Mouse (Mus musculus): ENCODE measurements around the gene Enpp6. TPM values are rescaled to one million over a fixed set of nuclear protein-coding genes. Genes with fewer than 3 reads are reported as not detected.

The Enpp6 gene
- polyA plus RNA-seq (2017; shearing (Covaris generic)) = 1 to 10 TPM in 1 of 3 experiments, under 1 TPM in 2; 0.86 to 1.2 (median 0.99) TPM

DNA sequence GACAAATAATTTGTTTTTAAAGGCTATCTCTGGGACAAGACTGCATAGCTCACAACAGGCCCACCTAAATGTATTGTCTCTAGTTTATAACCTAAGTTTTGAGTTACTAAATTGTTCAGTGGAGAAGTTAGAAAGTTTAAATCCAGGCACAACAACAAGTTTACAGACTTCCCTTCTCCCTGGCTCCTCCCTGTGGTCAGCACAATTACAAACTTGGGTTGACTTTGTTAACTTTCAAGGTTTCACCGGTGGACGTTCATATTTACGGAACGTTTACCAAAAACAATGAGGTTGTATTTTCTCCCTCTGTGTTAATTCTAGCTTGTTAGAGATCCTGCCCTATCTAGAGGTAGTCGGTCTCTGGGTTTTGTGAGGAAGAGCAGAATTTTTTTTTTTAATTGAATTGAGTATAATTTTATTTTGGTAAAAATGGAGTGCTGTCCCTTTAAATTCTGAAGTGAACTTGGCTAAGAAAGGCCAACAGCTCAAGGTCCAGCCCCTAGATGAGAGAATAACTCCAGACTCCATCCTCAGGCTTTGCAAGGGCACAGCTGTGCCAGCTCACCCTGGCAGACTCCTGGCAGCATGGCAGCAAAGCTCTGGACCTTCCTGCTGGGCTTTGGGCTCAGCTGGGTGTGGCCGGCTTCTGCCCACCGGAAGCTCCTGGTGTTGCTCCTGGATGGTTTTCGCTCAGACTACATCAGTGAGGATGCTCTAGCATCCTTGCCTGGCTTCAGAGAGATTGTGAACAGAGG lies at the start of gene Enpp6:
Enpp6 (plus strand) TSS at position 502 of the 755 bp plus-strand sequence.
- no peak for ATAC-seq

DNA sequence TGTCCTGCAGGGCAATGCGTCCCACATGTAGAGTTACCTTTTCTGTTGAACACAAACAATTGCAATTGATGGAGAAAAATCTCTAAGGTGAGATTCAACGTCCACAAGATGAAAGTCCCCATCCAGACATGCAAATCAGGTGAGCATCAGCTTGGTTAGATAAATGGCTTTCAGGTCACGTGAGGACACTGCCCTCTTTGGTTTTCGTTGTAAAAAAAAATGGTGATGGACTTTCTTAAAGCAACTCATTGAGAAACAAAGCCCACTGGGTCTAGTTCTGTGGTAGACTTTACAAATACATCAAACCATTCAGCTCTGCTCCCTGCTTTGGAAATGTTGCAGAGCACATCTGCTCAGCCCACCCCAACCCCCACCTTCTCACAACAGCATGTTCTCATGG lies 48.5 kb upstream of the Enpp6 start:
- ATAC-seq = no peak

DNA sequence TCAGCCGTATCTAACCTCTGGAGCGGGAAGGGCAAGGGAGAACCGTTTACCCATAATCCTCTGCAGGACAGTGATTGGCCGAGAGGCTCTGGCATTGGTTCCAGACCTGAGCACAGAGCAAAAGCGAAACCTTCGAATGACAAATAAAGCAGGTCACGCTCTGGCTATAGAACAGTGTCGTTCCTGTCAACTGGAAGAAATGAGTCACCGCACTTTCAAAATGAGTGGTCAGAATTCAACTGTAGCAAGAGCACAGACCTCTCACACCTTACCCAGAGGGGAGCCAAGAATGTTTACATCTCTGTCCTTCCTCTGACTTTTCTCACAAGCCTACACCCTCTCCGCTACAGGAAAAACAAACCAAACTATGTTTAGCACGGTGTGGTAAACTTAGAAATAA lies 45.4 kb upstream of the Enpp6 start:
- peak; percentile 85 for ATAC-seq

DNA sequence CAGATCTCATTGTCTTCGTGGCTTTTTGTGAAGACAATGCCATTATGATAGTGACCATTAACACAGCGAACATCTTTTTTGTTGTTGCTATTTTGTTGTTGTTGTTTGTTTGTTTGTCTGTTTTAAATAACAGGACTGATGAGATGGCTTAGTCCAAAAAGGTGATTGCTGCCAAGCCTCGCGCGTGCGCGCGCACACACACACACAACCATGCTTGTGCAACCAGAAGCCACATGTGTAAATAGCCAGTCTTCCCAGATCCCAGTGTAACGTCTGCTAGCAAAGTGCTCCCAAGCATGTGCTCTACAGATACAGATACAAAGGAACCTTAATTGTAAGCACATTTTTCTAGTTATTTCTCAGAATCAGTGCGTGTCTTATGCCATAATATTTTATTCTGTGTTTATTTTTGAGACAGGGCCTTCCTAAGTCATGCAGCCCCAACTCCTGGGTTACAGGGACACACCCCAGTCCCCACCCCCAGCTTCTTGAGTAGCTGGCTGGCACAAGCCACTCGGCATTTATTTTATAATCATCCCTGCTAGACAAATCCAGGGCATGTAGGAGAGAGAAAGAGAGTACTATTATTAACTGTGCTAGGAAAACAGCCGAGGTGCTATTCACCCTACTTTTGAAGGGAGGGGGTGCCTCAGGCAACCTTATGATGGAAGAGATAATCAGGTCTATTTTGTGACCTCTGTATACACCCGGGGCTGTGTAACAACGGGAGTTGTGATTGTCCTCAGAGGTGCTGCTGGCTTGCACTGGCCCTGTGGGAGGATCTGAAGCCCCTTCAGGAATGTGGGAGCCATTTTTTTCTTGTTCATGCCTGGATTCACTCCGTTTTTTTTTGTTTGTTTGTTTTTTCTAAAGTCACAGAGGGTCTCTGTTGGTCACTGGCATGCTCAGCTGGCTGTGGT lies 44.7 kb upstream of the Enpp6 start:
- peak; percentile 0 for ATAC-seq

DNA sequence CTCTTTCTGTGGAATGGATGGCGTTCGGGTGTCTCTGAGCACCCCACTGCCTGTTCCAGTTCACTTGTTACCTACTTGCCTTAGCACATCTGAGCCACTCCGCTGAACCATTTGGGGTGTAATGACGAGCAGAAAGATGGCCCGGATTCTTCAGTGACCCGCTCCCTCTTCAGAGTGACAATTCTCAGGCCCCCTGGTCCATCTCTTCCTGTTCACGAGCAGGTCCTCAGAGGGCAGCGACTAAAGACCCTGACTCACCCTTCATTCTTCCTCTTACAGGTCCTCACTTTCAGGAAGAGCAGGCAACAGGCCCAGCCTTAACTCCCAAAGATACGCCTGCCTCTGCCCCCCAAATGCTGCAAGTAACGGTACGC lies 44.0 kb upstream of the Enpp6 start:
- no peak for ATAC-seq

DNA sequence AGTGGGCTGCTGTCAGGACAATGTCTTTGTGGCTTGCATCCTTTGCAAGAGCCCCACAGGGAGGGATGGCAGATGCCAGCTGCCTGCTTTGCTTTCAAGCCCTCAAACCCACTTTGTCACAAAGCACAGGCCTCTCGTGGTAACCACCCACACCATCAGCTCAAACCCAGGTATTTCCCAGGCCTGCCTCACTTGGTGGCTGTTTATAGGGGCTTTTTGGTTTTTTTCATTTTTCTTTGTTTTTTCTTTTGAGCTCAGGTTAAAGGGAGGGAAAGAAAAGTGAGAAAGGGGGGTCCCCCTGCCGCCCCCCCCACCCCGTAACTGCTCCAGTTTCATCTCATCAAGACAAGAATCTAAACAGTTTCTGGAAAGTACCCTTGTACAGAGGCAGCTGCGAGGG lies 43.4 kb upstream of the Enpp6 start:
- ATAC-seq = peak; percentile 34

DNA sequence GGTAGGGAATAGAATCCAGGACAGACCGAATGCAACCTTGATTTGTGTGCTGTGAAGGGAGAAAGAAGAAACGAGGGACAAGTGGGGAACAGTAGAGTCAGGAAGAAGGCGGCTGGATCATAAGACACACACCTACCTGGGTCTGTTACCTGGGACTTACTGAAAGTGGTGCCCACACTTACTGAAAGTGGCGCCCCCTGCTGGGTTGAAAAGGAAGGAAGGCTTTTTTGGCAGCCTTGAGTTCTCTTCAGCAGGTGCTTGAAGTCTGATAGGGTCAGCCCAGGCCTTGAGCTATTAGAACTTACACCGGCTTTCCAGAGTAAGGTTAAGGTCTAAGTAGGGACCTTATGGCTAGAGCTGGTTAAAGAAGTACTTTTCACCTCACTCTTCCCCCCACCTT lies 40.5 kb upstream of the Enpp6 start:
- ATAC-seq = no peak

DNA sequence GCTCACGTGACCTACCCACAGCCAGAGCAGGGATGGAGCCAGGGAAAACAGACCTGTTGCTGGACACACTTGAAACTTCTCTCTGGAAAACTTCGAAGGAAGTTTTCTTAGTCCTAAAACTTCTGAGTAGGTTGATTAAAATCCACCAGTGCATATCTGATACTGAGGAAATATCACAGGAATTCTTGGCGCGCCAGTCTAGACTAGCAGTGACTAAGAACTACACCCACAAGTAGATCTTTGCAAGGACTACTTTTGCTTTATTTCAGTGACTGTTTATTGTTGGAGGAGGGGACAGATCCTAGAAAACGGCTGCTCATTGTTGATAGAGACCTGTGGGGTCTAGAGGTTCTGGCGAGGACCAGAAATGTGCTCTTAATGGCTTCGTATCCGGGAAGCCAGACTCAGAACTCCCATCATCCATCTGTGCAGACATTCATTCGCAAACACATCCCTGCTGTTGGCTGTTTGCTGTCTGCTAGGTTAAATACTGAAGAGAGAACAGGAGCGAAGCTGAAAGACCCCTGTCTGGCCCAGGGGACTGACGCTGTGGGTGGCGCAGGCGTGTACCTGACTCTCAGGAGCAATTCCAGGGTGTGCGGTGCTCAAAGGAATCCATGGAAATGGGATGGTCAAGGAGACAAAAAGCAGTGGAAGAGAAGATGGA lies 38.5 kb upstream of the Enpp6 start:
- no peak for ATAC-seq

DNA sequence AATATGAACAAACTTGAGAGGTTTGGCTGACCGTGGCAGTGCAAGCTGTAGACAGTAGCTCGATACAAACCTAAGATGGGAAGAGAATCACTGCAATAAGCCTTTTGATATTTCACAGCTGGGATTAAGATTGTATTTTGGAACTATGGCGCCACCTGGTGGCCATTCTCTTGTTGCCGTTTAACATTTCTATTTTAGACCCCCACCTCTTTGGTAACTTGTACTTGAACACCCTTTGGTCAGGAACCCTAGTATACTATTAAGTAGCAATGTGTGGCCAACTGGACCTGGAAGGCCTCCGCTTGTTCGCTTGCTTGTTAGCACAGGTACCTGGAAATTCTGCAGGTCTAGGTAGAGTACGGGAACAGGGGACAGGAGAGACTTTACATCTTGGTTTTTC lies 33.2 kb upstream of the Enpp6 start:
- ATAC-seq = peak; percentile 80

DNA sequence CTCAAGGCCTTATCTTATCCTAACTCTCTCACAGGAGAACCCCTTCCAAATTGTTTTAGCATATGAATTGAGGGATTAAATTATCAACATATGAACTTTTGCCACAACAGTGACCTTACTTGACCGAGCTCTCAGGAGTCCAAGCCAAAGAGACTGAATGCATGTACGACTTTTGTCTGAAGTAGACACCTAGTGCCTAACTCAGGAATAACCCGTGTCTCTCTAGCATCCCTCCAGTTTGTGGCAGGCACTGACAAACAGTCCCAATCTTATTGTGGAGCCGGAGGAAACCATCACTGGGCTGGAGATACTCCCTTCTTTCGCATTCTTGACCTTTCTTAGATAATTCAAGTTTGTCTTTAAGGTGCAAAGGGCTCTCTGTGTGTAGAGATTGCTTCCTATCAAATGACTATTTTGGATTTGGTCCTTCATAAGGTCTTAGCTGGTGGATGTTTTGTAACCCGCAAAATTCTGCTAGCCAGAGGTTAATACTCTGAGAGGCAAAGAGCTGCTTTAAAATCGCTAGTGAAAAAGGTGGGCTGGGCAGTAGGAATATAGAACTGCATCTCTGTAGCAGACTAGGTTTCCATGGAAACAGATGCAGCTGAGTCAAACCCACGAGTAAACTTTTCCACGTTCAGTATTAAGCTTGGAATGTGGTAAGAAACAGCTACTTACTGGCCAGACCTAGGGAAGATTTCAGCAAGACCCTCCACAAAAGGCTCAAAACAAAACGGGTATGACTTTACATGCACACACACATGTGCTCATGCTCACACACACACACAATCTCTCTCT lies 23.9 kb upstream of the Enpp6 start:
- no peak for ATAC-seq

DNA sequence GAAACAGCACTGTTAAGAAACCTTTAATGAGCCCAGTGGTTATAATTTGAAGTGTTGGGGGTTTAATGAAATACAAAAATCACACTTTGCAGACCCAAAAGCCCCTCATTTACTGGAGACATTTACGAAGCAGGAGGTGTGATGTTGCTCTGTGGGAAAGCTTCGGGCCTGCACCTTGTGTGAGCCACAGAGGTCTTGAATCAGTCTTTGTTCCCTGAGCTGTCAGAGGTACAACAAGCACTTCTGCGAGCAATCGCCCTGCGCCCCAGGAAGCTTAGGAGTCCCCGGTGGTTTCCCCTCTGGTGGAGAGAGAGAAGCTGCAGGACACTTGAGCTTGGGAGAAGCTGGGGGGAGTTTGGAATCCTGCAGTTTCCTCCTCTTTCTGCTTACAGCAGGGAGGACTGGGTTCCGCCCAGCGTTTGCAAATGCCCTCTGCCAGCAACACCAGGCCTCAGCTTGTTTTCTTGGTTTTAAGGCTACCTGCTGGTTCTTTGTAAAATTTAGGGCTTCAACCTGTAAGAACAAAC lies 23.0 kb upstream of the Enpp6 start:
- ATAC-seq = no peak

DNA sequence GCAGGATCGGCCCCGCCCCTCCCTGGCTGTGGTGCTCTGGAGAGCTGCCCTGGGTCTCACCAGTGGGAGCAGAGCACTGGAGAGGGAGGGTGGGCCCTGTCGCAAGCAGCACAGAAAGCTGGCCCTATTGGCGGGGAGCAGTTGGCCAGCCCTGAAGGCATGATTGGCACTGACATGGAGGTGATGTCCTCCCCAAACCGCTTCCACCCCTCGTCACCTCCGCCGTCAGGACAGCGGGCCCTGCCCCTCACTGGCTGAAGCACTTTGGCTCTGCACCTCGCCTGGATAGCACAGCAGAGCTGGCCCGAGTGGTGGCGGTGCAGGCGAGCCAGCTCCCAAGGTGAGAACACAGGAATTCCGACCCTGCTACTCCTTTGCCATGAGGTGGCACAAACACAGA lies 20.9 kb upstream of the Enpp6 start:
- ATAC-seq = no peak

DNA sequence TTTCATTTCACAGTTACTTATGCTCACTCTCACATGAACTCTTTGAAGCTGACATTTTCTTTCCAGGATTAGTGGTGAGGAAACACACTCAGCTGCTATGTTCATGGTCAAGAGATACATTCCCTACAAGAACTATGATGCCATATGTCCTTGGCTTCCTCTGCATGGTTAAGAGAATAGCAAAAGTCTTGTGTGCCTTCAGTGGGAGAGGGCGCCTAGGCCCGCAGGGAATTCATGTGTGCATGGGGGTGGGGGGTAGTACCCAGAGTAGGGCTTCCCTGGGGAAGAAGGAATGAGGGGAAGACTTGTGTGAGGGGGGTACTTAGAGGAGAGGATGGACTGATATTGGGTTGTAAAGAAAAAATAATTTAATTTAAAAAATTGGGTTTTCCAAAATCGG lies 18.0 kb upstream of the Enpp6 start:
- ATAC-seq = no peak

DNA sequence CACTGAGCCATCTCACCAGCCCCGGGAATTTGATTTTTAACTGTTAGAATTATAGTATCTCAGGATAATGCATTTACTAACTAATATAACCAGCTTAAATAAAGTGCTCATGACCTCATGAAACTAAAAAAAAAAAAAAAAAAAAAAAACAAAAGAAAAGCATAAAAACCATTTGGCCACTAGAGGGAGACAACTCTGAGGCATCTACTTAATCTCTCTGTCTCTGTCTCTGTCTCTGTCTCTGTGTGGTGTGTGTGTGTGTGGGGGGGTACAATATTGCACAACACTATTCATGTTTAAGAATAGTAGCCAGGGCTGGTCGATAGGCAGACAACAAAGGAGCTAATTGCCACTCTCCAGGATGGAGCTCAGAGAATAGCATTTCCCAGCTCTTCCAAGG lies 17.3 kb upstream of the Enpp6 start:
- ATAC-seq = no peak

DNA sequence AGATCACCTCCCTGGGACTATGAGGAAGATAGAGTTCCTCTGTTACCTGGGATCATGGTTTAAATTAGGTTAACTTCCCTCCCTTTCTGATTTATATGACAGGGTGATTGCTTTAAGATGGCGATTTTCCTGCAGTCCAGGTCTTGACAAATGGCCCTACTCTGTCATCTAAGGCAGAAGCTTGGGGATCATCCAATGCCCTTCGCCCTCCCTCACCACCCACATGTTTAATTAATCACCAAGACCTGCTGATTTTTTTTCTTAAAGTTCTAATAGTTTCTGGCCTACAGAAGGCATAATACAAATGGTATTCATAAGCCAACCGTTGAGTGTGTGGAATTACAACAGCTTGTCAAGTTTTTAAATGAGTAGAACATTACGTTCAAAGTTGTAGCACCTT lies 9.3 kb upstream of the Enpp6 start:
- no peak for ATAC-seq

DNA sequence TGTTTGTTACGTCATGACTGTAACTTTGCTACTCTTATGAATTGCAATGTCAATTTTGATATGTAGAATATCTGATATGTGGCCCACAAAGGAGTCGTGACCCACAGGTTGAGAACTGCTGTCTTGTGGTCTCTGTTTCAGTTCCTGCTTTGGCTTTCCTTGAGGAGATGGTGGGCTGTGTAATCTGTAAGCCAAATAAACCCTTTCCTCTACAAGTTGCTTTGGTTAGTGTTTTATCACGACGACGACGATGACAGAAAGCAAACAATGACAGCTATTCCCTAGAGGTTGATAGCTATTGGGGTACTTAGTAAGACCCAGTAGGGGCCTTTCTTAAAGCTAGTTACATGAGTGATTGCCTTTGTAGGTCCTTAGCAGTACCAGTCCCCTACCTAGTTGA lies 4.5 kb upstream of the Enpp6 start:
- ATAC-seq = no peak

DNA sequence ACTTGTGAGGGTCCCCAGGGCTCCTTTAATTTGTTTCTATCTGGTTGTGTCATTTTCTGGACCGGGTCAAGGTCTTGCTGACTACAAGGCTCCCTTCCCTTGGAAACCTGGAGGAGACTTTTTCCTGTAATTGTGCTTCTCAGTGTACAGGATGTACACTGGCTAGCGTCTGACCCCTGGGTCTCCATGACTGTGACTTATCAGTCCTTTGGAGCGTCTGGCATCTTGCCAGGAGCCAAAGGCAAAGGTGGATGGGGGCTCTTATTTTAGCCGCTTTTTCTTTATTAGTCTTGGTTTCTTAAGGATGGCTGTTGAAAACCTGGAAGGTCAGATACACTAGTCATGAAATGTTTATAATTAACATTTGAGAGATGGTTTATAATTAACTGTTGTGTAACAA lies 3.9 kb upstream of the Enpp6 start:
- no peak for ATAC-seq

DNA sequence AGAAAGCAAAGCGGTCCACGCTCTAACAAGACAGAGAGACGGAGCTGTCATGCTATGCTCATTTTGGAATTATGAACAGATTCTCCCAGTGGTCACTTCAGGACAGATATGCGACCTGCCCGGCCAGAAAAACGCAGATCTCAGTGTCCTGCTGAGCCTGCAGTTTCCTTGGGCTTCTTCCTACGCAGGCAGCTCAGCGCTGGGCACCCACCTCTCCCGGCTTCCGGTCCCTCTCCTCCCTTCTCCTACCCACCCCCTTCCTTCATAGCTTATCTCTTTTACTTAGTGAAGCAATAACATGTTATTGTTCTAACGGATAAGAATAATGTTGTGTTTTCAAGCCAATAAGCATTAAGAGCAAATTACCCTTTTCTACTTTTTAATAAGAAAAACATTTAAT lies 2.0 kb upstream of the Enpp6 start:
- no peak for ATAC-seq

DNA sequence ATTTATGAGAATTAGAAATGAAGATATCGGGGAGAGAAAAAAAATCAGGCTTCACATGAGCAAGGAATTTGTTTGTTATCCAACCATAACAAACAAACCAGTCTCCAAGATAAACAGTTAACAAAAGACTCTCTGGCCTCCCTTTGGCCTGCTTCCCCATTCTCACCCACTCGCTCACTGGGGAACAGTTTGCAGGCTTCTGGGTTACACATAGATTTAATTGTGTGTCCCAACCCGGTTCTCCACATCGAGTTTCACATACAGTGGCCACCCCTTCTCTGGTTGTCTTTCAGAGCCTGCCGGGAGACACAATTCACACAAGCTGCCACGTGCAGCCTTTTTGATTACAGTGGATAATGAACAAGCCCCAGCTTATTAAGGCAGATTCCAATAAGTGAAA lies 1.7 kb downstream of the Enpp6 start:
- ATAC-seq = no peak

DNA sequence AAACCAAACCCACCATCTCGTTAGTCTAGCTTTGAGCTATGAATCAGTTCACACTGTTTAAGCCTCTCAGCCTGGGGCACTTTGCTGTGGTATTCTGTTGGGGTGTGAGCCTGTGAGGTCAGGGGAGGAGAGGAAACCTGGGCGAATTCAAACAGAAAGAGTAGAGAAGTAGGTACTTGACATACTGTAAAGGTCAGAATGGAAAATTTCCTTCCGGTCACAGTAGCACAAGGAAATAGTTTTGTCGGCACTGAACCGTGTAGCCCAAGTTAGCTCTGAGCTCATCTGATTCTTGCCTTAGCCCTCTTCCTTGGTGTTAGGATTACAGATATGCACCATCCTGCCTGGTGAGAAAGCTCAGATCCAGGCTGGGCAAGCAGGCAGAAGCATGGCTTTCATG lies 4.4 kb downstream of the Enpp6 start:
- peak; percentile 38 for ATAC-seq

DNA sequence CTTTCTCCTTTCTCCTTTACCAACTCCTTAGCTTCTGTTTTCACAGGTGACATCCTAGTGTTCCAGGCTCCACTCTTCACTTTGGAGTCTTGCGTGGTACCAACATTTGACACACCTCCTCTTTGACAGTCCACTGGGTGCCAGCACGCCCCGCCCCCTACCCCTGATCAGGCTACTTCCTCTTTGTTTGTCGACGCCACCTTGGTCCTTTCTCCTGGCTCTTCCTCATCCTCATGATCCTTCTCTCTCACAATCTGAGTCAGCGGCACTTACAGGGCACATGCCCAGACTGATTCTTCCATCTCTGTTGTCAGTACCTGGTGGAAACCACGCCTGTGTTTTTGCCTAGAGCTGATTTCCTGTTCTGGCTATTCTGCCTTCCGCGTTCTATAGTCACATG lies 5.9 kb downstream of the Enpp6 start:
- peak; percentile 49 for ATAC-seq

DNA sequence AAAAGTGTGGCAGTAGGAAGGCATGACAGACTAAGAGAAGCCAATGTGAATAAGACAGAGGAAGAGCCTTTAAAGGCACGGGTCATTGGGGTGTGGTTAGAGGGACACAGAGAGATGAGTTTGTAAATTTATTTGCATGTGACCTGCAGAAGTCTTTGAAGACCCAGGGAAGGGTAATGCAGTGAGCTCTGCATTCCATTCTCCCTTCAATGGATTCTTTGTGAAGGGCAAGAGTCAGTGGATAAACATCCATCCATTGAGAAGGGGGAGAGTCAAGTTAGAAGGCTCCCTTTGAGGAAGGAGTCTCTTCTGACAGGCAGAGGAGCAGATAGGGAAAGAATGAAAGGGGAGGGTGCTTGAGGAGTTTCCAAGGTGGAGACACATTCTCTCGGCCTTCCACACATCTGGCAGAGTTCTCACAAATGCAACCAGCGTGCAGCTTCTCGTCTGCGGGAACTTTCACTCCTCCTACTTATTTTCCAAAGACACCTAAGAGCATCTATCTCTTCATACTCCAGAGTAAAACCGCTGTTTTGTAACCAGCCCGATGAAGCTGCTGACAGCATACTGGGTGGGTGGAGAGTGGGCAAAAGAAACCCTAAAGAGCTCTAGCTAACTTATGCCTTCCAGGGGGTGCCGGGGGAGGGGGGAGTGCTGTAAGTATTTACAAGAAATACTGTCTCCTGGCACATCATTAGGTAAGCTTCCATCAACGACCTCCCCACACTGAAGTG lies 9.4 kb downstream of the Enpp6 start:
- ATAC-seq = no peak

All from inflammation-experienced regulatory T-cells, adult 6 months (primary cell).